Mouse (Mus musculus) liver, postnatal 0 days (tissue): ENCODE data around the gene Chd2. TPM values are rescaled to one million over a fixed set of nuclear protein-coding genes. Genes with fewer than 3 reads are reported as not detected.

Source experiments
- ATAC-seq: fragments of 200-750 bp; cut with Nextera tagmentation; 2 replicates; pipeline ENCODE4 v1.8.0; 2017; ENCODE audit warnings: mild to moderate bottlenecking, moderate library complexity
- DNase-seq: peaks from one replicate; pipeline ENCODE4 v3.0.0-alpha.2; 2016
- H3K27ac ChIP-seq: fragments of 300-500 bp; sonication (generic); 2 replicates; pipeline ENCODE4 v1.5.1; 2014; ENCODE audit warnings: antibody characterized with exemption, moderate library complexity, mild to moderate bottlenecking, low read depth
- H3K27me3 ChIP-seq: fragments of 300-500 bp; sonication (generic); 2 replicates; pipeline ENCODE4 v1.6.1; 2014; ENCODE audit warnings: low read length, control low read depth, mixed read lengths; ENCODE audit not compliant: insufficient read depth
- H3K36me3 ChIP-seq: fragments of 300-500 bp; sonication (generic); replicated peaks from 2 replicates; pipeline ENCODE4 v1.6.1; 2014; ENCODE audit warnings: mild to moderate bottlenecking, control low read depth, low read length, moderate library complexity, mixed read lengths; ENCODE audit not compliant: insufficient read depth
- H3K4me1 ChIP-seq: fragments of 300-500 bp; sonication (generic); 2 replicates; pipeline ENCODE4 v1.6.1; 2014; ENCODE audit warnings: antibody characterized with exemption, mild to moderate bottlenecking, control low read depth; ENCODE audit not compliant: insufficient read depth
- H3K4me2 ChIP-seq: fragments of 300-500 bp; sonication (generic); 2 replicates; pipeline ENCODE4 v1.6.1; 2014; ENCODE audit warnings: low read depth, mild to moderate bottlenecking, low read length, moderate library complexity, mixed read lengths
- H3K4me3 ChIP-seq: fragments of 300-500 bp; sonication (generic); 2 replicates; pipeline ENCODE4 v1.5.1; 2014; ENCODE audit warnings: low read depth, low read length
- H3K9ac ChIP-seq: fragments of 300-500 bp; sonication (generic); replicated peaks from 2 replicates; pipeline ENCODE4 v1.6.1; 2014; ENCODE audit warnings: mild to moderate bottlenecking, moderate library complexity
- H3K9me3 ChIP-seq: fragments of 300-500 bp; sonication (generic); 2 replicates; pipeline ENCODE4 v1.6.1; 2016; ENCODE audit warnings: mild to moderate bottlenecking, control low read depth, low read length, mixed read lengths
- CTCF ChIP-seq: sonication (generic); IDR thresholded peaks from 2 replicates; pipeline ENCODE4 v1.5.1; 2016; ENCODE audit warnings: antibody characterized with exemption, low read depth
- EP300 ChIP-seq: IDR thresholded peaks from 2 replicates; pipeline ENCODE4 v1.6.1; 2016; ENCODE audit warnings: antibody characterized with exemption, low read depth, mild to moderate bottlenecking
- WGBS: fragments of 180-500 bp; shearing (Covaris S2); extraction: QIAGEN DNeasy Blood & Tissue Kit; methylation state at CpG from one replicate; pipeline ENCODE4 v1.1.7; 2014; ENCODE audit not compliant: insufficient replicate concordance; 5-methylcytosine and 5-hydroxymethylcytosine counted together
- polyA plus RNA-seq: library from polyadenylated mRNA; unstranded; fragments of >200 nt; fragmentation: Nextera tagmentation; extraction: Ambion mirVana; gene quantifications from 2 replicates; pipeline ENCODE4 v1.2.1, GENCODE M21; 2015

Gene Chd2
- polyA plus RNA-seq, 1 experiment from 2014 or later: 17.2 TPM

DNA sequence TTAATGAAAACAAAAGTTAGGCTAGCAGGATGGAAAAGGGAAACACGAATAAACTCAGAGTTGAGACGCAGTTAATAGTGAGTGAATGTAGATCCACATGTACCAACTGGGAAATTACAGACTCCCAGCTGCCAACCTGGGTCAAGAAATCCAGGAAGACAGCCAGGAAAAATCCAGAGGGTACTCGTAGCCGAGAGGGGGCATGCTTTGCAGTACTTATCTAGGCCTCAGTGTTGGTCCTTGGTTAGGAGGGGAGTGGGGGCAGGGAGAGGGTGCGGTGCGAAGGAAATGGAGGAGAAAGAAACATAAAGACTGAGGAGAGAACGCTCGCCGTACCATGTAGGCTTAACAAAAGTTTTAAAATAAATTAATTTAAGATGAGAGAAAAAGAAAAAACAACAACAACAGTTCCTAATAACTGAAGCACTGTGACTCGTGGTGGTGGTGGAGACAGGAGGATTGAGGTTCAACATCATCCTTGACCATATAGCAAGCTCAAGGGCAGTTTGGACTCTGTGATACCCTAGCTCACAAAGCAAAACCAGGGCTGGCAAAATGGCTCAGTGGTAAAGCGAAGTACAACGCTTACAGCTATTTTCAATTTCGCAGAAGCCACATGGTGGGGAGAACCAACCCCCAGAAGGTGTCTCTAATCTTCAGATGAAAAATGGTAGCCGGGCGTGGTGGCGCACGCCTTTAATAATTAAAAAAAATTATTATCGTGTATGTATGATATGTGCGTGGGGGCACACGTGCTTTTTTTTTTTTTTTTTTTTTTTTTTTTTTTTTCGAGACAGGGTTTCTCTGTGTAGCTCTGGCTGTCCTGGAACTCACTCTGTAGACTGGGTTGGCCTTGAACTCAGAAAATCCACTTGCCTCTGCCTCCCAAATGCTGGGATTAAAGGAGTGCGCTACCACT lies 43.7 kb upstream of the Chd2 start:
- ATAC-seq: no peak
- no peak for DNase-seq
- Histone ChIP-seq H3K4me1 (peaks cover 25% of the 10 kb centered on the region), H3K27ac (peak overlapping the region; percentile 74; the same call in 1 of the 2 replicates), H3K9me3 (no peaks in the 10 kb centered on the region), H3K36me3 (no peaks in the 10 kb centered on the region), H3K4me2 (no peak overlapping the region), H3K27me3 (no peaks in the 10 kb centered on the region), H3K4me3 (no peak overlapping the region), H3K9ac (no peak overlapping the region)
- 83% methylated on average over 21 of the region's 22 CpGs for WGBS
- TF ChIP-seq EP300 (no peak), CTCF (no peak)

DNA sequence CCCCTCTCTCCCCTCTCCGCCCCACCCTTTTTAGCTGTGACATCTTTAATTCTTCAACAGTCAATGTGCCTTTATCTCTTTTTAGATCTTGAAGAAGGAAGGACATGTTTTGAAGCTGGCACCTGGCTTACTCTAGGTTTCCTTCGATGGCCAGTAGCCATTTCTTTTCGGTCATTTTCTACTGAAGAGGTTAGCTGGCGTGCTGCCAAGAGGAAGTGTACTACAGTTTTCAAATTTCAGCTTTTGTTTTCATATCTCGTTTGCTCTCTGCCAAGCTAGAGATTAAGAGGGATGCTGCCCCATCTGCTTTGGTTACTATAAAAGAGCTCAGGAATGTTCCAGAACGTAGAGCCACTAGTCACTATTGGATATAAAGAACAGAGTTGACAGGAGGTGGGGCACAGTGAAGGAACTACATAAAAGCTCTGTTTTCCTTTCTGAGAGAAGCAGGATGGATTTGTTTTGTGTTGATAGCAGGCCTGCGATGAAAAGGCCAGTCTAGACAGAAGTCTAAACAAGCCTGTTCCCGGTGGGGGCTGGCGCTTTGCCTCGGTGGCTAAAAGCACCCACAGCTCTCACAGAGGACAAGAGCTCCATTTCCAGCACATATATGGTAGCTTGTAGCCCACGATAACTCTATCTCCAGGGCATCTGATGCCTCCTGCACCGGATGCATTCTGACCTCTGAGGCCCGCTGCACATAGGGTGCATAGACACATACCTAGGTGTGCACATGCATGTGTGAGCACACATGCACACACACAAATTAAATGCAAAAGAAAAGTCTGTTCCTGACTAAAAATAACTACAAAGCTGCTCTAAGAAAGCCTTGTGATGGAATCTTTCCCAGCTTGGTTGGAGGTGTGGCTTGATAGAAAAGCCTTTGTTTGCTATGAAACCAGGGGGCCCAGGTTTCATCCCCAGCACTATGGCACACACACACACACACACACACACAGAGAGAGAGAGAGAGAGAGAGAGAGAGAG lies 42.7 kb upstream of the Chd2 start:
- H3K4me2 ChIP-seq: peak overlapping the region; percentile 51
- H3K27me3 ChIP-seq: no peaks in the 10 kb centered on the region
- no peaks in the 10 kb centered on the region for H3K36me3 ChIP-seq
- no peak for ATAC-seq
- H3K9me3 ChIP-seq: no peaks in the 10 kb centered on the region
- peak overlapping the region; percentile 33 for H3K9ac ChIP-seq
- 27% methylated on average over 13 of the region's 13 CpGs for whole genome bisulfite sequencing
- H3K4me1 ChIP-seq: peaks cover 25% of the 10 kb centered on the region
- H3K27ac ChIP-seq: peak overlapping the region; percentile 74
- no peak for TF ChIP-seq CTCF
- TF ChIP-seq EP300: 0 out of 2 replicates have a peak, but pooled peaks have one; percentile 15
- DNase-seq: peak; percentile 68
- H3K4me3 ChIP-seq: no peak overlapping the region

DNA sequence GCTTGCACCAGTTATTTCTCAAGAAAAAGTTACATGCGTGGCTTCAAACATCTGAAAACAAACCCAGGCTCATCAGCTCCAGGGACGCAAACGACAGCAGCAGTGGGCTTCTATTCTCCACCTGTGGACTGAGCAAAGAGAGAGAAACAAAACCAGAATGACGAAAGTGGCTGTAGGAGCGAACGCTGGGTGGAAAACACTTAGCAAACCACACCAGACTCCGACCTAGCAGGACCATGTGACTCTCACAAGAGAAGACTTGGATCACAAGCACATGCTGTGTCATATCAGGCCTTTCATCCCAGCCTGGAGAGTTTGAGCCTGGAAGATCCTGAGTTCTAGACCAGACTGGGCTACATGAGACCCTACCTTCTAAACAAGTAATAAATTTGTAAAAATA lies 41.8 kb upstream of the Chd2 start:
- Histone ChIP-seq H3K4me3 (no peak overlapping the region), H3K27ac (peak overlapping the region; percentile 74; the same call in 1 of the 2 replicates), H3K9me3 (no peaks in the 10 kb centered on the region), H3K9ac (no peak overlapping the region), H3K4me2 (no peak overlapping the region), H3K36me3 (no peaks in the 10 kb centered on the region), H3K27me3 (no peaks in the 10 kb centered on the region), H3K4me1 (peaks cover 25% of the 10 kb centered on the region)
- TF ChIP-seq CTCF: no peak
- DNase-seq (no peak), ATAC-seq (no peak)
- 70% methylated on average over 7 of the region's 7 CpGs for WGBS

- WGBS: 66% methylated on average over 6 of the region's 6 CpGs
- TF ChIP-seq EP300: no peak
- TF ChIP-seq CTCF: no peak
- H3K4me1 ChIP-seq: peaks cover 26% of the 10 kb centered on the region
- H3K4me3 ChIP-seq: no peak overlapping the region
- no peaks in the 10 kb centered on the region for H3K27me3 ChIP-seq
- H3K9me3 ChIP-seq: no peaks in the 10 kb centered on the region
- no peak overlapping the region for H3K9ac ChIP-seq
- H3K27ac ChIP-seq: no peak overlapping the region
- ATAC-seq (no peak), DNase-seq (no peak)
- no peaks in the 10 kb centered on the region for H3K36me3 ChIP-seq
- H3K4me2 ChIP-seq: no peak overlapping the region
These were observed 40.3 kb upstream of the Chd2 start for GRCm38 (mm10) chr7:73581836-73582375.

GRCm38 (mm10) chr7:73579072-73579731 lies 37.6 kb upstream of the Chd2 start:
- Histone ChIP-seq H3K4me1 (peaks cover 21% of the 10 kb centered on the region), H3K27ac (peak overlapping the region; percentile 78), H3K4me3 (no peak overlapping the region), H3K9me3 (no peaks in the 10 kb centered on the region), H3K36me3 (no peaks in the 10 kb centered on the region), H3K9ac (no peak overlapping the region), H3K4me2 (no peak overlapping the region), H3K27me3 (no peaks in the 10 kb centered on the region)
- DNase-seq (no peak), ATAC-seq (peak; percentile 63)
- WGBS: 58% methylated on average over 8 of the region's 8 CpGs
- TF ChIP-seq CTCF (no peak), EP300 (no peak)
